In genomic region chr3:52703751-52704150, GRCm38 (mm10) we compare ENCODE assay signal across 19 mouse cellular contexts.
"Had no signal": no experiment of that assay in that cellular context is flagged by ENCODE, and none has a peak within 500 bp of the region (broad histone marks: within the 10 kb centered on the region; RNA-seq: fewer than 3 reads in every experiment).

No protein-coding gene starts in this region.

- ATAC-seq: forebrain, embryonic 13.5 days; forebrain, embryonic 14.5 days; forebrain, embryonic 15.5 days; forebrain, embryonic 16.5 days had no signal

- DNase-seq: cerebellum, adult 8-10 months; cerebellum, adult 9-10 months; cerebellum, adult 9-11 months; cerebellum, postnatal 10 days; cerebellum, postnatal 14 days; cerebellum, postnatal 25 days; cerebellum, postnatal 36 days; embryo, embryonic 11 days; gastrocnemius, adult 2 months; gastrocnemius, postnatal 10 days; gastrocnemius, postnatal 14 days; gastrocnemius, postnatal 25 days; gastrocnemius, postnatal 36 days; heart, adult 18-20 months; heart, adult 2 months had no signal
